Mouse (Mus musculus): ENCODE measurements at regions not wholly inside any gene's neighbourhood (a gene's known extent, or its start where the extent isn't known, plus 50 kb on each side); places are given as distances from the start of the nearest gene placed in this dataset.

DNA sequence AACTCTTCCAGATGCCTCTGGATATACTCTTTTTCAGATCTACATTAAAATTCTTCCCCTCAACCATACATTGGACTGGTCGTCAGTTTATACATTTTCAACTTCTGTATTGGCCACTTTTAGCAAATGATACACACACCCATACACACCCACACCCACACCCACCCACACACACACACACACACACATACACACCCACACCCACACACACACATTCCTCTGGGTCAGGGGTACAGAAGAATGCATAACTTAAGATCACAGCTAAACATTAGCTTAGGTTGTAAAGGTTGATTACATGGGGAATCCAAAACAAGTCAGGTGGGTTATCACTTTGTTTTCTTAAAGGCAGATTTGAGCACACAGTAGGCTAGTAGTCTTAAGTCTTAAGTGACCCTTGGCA, 75.9 kb upstream of the Gm6657 start:
- no peak for TF ChIP-seq POLR2A (IDR thresholded peaks at IDR 0.05; ENCODE audit: extremely low read depth, insufficient read depth, low read length)
- TF ChIP-seq CTCF (IDR thresholded peaks at IDR 0.05; ENCODE audit: extremely low read depth, insufficient read depth, low read length): no peak
